Mouse (Mus musculus): ENCODE data around the gene Bicral. TPM values are rescaled to one million over a fixed set of nuclear protein-coding genes. Genes with fewer than 3 reads are reported as not detected.
"Not testable (repeated sequence)": the region's sequence is repeated elsewhere in the genome, so short reads cannot be mapped to it uniquely, and the experiment has no call there.

The Bicral gene
- total and polyA plus RNA-seq, 3 experiments, result 7.4 to 15.7 (median 12.3) TPM

DNA sequence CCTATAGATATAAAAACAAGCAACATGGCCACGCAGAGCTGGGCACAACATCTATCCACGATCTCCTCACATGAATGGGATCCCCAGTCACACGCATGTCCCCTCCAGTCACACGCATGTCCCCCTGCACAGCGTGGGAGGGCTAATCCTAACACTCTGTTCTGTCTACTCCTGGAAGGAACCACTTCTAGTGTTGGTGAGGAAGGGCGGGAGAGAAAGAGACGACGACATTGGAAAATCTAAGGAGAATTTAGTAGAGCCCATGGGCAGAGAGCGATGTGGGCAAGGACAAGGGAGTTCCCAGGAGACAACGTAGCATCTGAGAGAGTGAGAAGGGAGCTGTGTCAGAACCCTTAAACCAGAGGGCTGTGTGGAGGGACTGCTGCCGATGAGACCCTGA, 87.7 kb downstream of the Bicral start:
- 88% methylated on average over 11 of the region's 11 CpGs for WGBS
- H3K9ac ChIP-seq (ENCODE audit: low read depth, low read length), result no peak overlapping the region
- no peak overlapping the region for H3K4me3 ChIP-seq
- intact Hi-C loops (cut with DNase I), result no loop called here
- DNase-seq, result no peak
- H3K27me3 ChIP-seq (ENCODE audit: control insufficient read depth, insufficient read depth, low read length), result no peaks in the 10 kb centered on the region
- no peak for TF ChIP-seq CTCF (IDR thresholded peaks at IDR 0.05)
- no peak for TF ChIP-seq POLR2A (IDR thresholded peaks at IDR 0.05; ENCODE audit: insufficient read depth, low read depth, low read length)
- TF ChIP-seq EP300 (IDR thresholded peaks at IDR 0.05; ENCODE audit: insufficient read depth, low read depth, low read length), result no peak
- no peaks in the 10 kb centered on the region for H3K79me2 ChIP-seq (replicated peaks; ENCODE audit: control insufficient read depth, insufficient read depth, low read length)
- H3K36me3 ChIP-seq (ENCODE audit: control insufficient read depth, insufficient read depth, low read length), result no peaks in the 10 kb centered on the region
- H3K4me1 ChIP-seq (ENCODE audit: control insufficient read depth, insufficient read depth, low read length), result peaks cover 2% of the 10 kb centered on the region
- no peak overlapping the region for H3K27ac ChIP-seq

GRCm38 (mm10) chr17:46767868-46768267, 90.4 kb downstream of the Bicral start:
- Histone ChIP-seq H3K27ac (no peak overlapping the region), H3K79me2 (replicated peaks; ENCODE audit: control insufficient read depth, insufficient read depth, low read length) (no peaks in the 10 kb centered on the region), H3K9ac (ENCODE audit: low read depth, low read length) (no peak overlapping the region), H3K27me3 (ENCODE audit: control insufficient read depth, insufficient read depth, low read length) (no peaks in the 10 kb centered on the region), H3K4me1 (ENCODE audit: control insufficient read depth, insufficient read depth, low read length) (peaks cover 2% of the 10 kb centered on the region), H3K36me3 (ENCODE audit: control insufficient read depth, insufficient read depth, low read length) (no peaks in the 10 kb centered on the region), H3K4me3 (no peak overlapping the region)
- intact Hi-C loops (cut with DNase I), result no loop called here
- WGBS, result 48% methylated on average over 8 of the region's 8 CpGs
- no peak for TF ChIP-seq EP300 (IDR thresholded peaks at IDR 0.05; ENCODE audit: insufficient read depth, low read depth, low read length)
- TF ChIP-seq CTCF (IDR thresholded peaks at IDR 0.05), result no peak
- TF ChIP-seq POLR2A (IDR thresholded peaks at IDR 0.05; ENCODE audit: insufficient read depth, low read depth, low read length), result no peak
- no peak for DNase-seq

DNA sequence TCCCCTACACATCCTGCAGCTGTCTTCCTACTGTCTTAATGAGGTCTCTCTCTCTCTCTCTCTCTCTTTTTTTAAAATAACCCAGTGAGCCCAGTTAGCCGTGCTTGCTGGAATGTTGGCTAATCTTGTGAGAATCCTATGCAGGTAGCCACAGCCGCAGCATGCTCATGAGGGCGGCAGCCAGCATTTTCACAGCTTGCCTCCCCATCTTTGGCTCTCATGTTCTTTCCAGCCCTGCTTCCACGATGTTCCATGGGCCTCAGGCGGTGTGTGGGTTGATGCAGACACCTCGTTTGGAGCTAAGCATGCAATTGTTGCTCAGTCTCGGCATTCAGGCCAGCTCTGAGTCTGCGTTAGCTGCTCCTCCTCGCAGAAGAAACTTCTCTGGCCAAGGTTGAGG, 93.4 kb downstream of the Bicral start:
- DNase-seq; H3K27ac ChIP-seq; intact Hi-C loops (cut with DNase I); H3K4me1 ChIP-seq (ENCODE audit: control insufficient read depth, insufficient read depth, low read length); H3K79me2 ChIP-seq (replicated peaks; ENCODE audit: control insufficient read depth, insufficient read depth, low read length); H3K9ac ChIP-seq (ENCODE audit: low read depth, low read length); H3K27me3 ChIP-seq (ENCODE audit: control insufficient read depth, insufficient read depth, low read length); H3K36me3 ChIP-seq (ENCODE audit: control insufficient read depth, insufficient read depth, low read length); H3K4me3 ChIP-seq: not testable (repeated sequence)
- 55% methylated on average over 9 of the region's 9 CpGs for WGBS

DNA sequence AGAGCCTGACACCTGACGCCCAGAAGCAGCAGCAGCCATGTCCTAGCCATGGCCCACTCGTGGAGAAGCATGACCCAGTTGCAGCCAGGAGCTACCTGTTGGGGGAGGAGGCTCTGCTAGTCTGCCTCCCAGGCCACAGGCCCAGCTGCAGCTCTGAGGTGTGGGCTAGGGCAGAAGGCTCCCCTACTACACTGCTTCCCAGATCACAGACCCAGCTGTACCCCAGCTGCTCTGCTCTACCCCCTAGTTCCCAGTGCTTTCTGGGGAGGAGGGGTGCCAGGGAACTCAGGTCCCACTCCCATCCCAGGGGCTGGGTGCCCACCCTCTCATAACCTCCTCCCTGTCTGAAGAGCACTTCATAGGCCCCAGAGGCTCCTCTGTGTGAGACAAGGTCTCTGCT, 94.7 kb downstream of the Bicral start, which contains the start of gene Ptcra:
Gene Ptcra (minus strand): TSS at position 169 of the 400 bp plus-strand sequence.
- Histone ChIP-seq H3K27me3 (ENCODE audit: control insufficient read depth, insufficient read depth, low read length) (no peaks in the 10 kb centered on the region), H3K9ac (ENCODE audit: low read depth, low read length) (no peak within 1 kb of the TSS), H3K36me3 (ENCODE audit: control insufficient read depth, insufficient read depth, low read length) (no peaks in the 10 kb centered on the region), H3K27ac (no peak within 1 kb of the TSS), H3K79me2 (replicated peaks; ENCODE audit: control insufficient read depth, insufficient read depth, low read length) (no peaks in the 10 kb centered on the region), H3K4me1 (ENCODE audit: control insufficient read depth, insufficient read depth, low read length) (no peaks in the 10 kb centered on the region), H3K4me3 (no peak within 1 kb of the TSS)
- intact Hi-C loops (cut with DNase I), result no loop called here
- no peak for DNase-seq
- 73% methylated on average over 2 of the region's 2 CpGs for WGBS
- TF ChIP-seq POLR2A (IDR thresholded peaks at IDR 0.05; ENCODE audit: insufficient read depth, low read depth, low read length), result no peak
- TF ChIP-seq EP300 (IDR thresholded peaks at IDR 0.05; ENCODE audit: insufficient read depth, low read depth, low read length), result no peak
- TF ChIP-seq CTCF (IDR thresholded peaks at IDR 0.05), result no peak

DNA sequence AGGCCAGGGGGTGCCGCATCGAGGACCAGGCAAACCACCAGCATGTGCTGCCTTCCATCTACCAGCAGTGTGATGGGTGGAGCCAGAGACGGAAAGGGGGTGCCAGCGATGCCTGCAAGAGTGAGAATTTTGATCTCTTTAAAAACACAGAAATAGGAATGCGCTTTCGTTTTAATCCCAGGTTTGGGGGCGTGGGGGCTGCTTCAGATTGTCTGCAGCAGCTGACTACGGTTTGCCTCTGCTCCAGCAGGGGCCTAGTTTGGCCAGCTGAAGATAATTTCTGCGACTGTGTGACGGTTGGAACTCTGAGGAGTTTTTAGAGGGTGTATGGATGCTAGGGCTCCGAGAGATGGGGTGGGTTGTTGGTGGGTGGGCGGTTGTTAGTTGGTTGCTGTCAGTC, 99.5 kb downstream of the Bicral start:
- Histone ChIP-seq H3K4me1 (ENCODE audit: control insufficient read depth, insufficient read depth, low read length) (no peaks in the 10 kb centered on the region), H3K79me2 (replicated peaks; ENCODE audit: control insufficient read depth, insufficient read depth, low read length) (no peaks in the 10 kb centered on the region), H3K27ac (no peak overlapping the region), H3K4me3 (no peak overlapping the region), H3K9ac (ENCODE audit: low read depth, low read length) (no peak overlapping the region), H3K27me3 (ENCODE audit: control insufficient read depth, insufficient read depth, low read length) (no peaks in the 10 kb centered on the region), H3K36me3 (ENCODE audit: control insufficient read depth, insufficient read depth, low read length) (no peaks in the 10 kb centered on the region)
- TF ChIP-seq POLR2A (IDR thresholded peaks at IDR 0.05; ENCODE audit: insufficient read depth, low read depth, low read length) (no peak), CTCF (IDR thresholded peaks at IDR 0.05) (no peak), EP300 (IDR thresholded peaks at IDR 0.05; ENCODE audit: insufficient read depth, low read depth, low read length) (no peak)
- intact Hi-C loops (cut with DNase I), result no loop called here
- WGBS, result 76% methylated on average over 12 of the region's 12 CpGs
- DNase-seq, result no peak

DNA sequence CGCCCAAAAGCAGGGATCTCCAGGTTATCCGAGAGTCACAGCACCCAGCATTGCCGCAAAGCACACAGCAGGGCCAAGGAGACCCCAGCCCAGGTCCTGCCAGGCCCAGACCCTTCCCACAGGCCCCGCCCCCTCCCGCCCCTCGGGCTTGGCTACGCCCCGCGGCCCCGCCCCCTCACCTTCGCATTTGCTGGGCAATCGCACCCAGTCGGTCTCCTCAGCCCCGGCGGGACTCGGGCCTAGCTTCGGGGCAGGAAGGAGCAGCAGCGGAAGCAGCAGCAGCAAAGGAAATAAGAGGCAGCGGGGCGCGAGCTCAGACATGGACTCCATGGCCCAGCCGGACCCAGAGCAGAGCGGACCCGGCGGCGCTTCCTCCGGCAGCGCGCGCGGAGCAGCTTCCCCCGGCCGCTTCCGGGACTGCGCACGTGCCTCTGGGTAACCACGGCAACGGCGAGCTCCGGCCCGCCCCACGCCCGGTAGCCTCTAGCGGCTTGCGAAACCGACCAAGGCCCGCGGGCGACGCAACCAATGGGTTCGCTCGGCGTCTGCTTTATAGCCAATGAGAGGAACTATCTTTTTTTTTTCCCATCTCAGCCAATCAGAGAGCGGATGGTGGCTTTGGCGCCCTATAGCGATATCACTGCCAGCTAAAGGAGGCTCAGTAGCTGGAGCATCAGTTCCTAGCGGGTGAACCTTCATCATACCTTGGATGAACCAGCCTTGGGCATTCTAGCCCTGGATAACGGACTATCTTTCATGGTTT, 106.3 kb downstream of the Bicral start, which contains the start of gene Cnpy3:
Gene Cnpy3 (minus strand): TSS at position 421 of the 763 bp plus-strand sequence.
- Histone ChIP-seq H3K9ac (ENCODE audit: low read depth, low read length) (peak within 1 kb of the TSS; percentile 79), H3K79me2 (replicated peaks; ENCODE audit: control insufficient read depth, insufficient read depth, low read length) (no peaks in the 10 kb centered on the region; the same call in 1 of the 2 replicates), H3K4me3 (peak within 1 kb of the TSS; percentile 88), H3K4me1 (ENCODE audit: control insufficient read depth, insufficient read depth, low read length) (peaks cover 4% of the 10 kb centered on the region), H3K27ac (peak within 1 kb of the TSS; percentile 84), H3K27me3 (ENCODE audit: control insufficient read depth, insufficient read depth, low read length) (no peaks in the 10 kb centered on the region), H3K36me3 (ENCODE audit: control insufficient read depth, insufficient read depth, low read length) (no peaks in the 10 kb centered on the region)
- TF ChIP-seq POLR2A (IDR thresholded peaks at IDR 0.05; ENCODE audit: insufficient read depth, low read depth, low read length) (peak; percentile 61), EP300 (IDR thresholded peaks at IDR 0.05; ENCODE audit: insufficient read depth, low read depth, low read length) (no peak), CTCF (IDR thresholded peaks at IDR 0.05) (no peak)
- peak; percentile 94 to 98 for DNase-seq
- intact Hi-C loops (cut with DNase I), result loop anchor here (1.0 to 5.0 kb wide), 2 partner anchors 20 to 40 kb away; partner anchors contain the start of genes 2310039H08Rik and Pex6
- under 1% methylated on average over 58 of the region's 58 CpGs for WGBS
